Mouse (Mus musculus): Measurements from ENCODE around the gene Birc5. TPM values are rescaled to one million over a fixed set of nuclear protein-coding genes. Genes with fewer than 3 reads are reported as not detected.

The Birc5 gene
- polyA plus RNA-seq, 1 experiment: 31.8 TPM

DNA sequence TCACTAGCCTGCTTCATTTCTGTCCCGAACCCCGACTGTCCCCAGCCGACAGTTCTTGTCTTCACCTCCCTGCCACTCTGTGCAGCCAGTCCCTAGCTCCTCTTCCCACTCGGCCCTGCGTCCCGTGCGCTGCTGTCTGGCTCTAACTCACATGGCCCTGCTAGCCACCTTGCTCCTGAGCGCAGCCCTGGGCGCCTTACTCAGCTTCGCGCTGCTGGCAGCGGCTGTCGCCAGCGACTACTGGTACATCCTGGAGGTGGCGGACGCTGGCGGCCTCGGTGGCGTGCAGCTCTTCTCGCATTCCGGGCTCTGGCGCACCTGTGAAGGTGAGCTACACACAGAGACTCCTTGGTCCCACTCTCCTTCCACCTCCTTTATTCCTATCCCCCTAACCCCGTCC lies 11.6 kb downstream of the Birc5 start, which contains the start of gene Tmem235:
Tmem235 (plus strand) TSS at position 152 of the 400 bp plus-strand sequence.
- no peak for DNase-seq (ENCODE audit: low read depth)
- TF ChIP-seq CTCF (IDR thresholded peaks at IDR 0.05; ENCODE audit: borderline replicate concordance, extremely low read depth, insufficient read depth, insufficient read length) (no peak), POLR2A (IDR thresholded peaks at IDR 0.05; ENCODE audit: borderline replicate concordance, extremely low read depth, insufficient read depth, insufficient read length, poor library complexity, severe bottlenecking) (no peak)

- DNase-seq (ENCODE audit: low read depth): no peak
- TF ChIP-seq CTCF (IDR thresholded peaks at IDR 0.05; ENCODE audit: borderline replicate concordance, extremely low read depth, insufficient read depth, insufficient read length): no peak
These were observed 14.3 kb downstream of the Birc5 start for GRCm38 (mm10) chr11:117863174-117863856.

DNA sequence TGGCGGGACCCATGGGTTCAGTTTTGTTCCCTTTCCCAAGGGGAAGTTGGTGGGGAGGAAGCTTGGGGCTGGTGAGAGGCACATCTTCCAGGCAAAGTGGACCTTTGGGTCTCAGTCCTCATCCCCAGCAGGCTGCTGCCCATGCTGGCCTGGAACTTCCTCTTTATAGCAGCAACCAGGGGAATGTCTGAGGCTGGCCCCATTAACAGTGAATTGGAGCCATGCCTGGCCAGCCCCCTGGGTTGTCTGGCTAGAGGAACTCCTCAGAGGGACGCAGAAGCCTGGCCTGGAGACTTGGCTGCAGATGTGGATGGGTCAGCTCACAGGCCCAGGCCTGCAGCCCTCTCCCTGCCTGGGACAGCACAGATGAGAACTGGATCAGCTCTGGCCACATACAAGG lies 15.8 kb downstream of the Birc5 start:
- TF ChIP-seq POLR2A (IDR thresholded peaks at IDR 0.05; ENCODE audit: borderline replicate concordance, extremely low read depth, insufficient read depth, insufficient read length, poor library complexity, severe bottlenecking) (no peak), CTCF (IDR thresholded peaks at IDR 0.05; ENCODE audit: borderline replicate concordance, extremely low read depth, insufficient read depth, insufficient read length) (no peak)
- no peak for DNase-seq (ENCODE audit: low read depth)

DNA sequence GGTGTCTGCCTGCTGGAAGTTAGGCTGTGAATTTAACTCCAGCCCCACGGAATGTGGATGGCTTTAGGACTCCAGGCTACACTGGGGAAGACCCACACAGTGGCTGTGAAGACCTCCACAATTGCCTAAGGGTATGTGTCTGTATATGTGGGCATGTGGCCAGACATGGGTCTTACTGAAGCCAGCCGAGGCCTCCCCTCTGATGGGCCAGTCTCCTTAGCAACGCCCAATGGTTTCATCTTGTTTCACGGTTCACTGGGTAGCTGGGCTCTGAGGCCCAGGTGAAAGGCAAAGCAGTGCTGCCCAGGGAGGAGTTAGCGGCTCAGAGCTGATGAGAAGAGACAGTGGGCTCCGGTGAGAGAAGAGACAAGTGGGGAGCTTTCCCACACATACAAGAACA lies 16.9 kb downstream of the Birc5 start:
- peak; percentile 80 for DNase-seq (ENCODE audit: low read depth)
- TF ChIP-seq POLR2A (IDR thresholded peaks at IDR 0.05; ENCODE audit: borderline replicate concordance, extremely low read depth, insufficient read depth, insufficient read length, poor library complexity, severe bottlenecking) (no peak), CTCF (IDR thresholded peaks at IDR 0.05; ENCODE audit: borderline replicate concordance, extremely low read depth, insufficient read depth, insufficient read length) (no peak)

DNA sequence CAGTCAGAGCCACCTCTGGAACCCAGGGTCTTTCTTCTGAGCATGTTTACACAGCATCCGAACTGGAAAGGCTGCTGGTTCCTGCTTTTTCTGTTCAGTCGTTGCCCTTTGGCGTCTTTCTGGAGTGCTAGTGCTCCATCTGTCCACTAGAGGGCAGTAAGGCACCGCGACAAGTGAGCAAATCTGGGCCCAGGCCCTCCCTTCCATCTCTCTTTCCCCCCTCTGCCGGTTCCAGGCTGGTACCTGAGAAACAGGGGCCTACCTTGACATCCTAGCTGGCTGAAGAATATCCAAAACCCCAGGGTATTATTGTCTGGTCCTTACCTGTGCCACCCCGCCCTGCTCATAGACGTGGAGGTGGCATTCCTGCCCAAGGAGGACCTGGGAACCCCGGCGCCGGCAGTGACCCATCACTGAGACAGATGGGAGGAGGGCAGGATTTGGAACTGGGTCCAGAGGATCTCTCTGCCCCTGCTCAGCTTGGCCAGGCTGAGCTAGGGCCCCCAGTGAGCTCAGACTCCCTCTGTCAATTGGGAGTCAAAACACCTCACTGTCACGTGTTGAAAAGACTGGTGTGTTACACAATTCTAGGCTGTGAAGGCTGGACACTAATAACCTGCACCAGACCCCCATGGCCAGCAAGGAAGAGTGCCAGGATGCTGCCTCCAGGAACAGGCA lies 21.8 kb downstream of the Birc5 start:
- no peak for TF ChIP-seq POLR2A (IDR thresholded peaks at IDR 0.05; ENCODE audit: borderline replicate concordance, extremely low read depth, insufficient read depth, insufficient read length, poor library complexity, severe bottlenecking)
- peak; percentile 99 for TF ChIP-seq CTCF (IDR thresholded peaks at IDR 0.05; ENCODE audit: borderline replicate concordance, extremely low read depth, insufficient read depth, insufficient read length)
- DNase-seq (ENCODE audit: low read depth): peak; percentile 87

DNA sequence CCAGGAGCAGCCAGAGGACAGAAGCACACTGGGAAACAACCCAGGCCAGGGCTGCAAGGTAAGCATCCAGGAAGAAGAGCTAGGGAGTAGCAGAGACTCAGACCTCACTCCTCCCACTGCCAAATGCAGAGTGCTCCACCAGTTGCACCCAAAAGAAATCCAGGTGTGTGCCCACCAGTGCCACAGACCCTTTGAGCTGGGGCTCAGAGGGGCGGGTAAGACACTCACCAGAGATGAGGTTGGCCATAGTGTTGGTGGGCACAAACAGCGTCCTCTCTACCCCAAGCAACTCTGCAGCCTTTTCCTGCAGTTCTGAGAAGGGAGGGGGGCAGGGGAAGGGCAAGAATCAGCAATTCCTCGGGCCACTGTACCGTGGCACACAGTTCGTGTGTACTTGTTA lies 22.3 kb downstream of the Birc5 start:
- TF ChIP-seq CTCF (IDR thresholded peaks at IDR 0.05; ENCODE audit: borderline replicate concordance, extremely low read depth, insufficient read depth, insufficient read length) (no peak), POLR2A (IDR thresholded peaks at IDR 0.05; ENCODE audit: borderline replicate concordance, extremely low read depth, insufficient read depth, insufficient read length, poor library complexity, severe bottlenecking) (no peak)
- DNase-seq (ENCODE audit: low read depth): no peak

GRCm38 (mm10) chr11:117871911-117872584 lies 23.0 kb downstream of the Birc5 start:
- TF ChIP-seq POLR2A (IDR thresholded peaks at IDR 0.05; ENCODE audit: borderline replicate concordance, extremely low read depth, insufficient read depth, insufficient read length, poor library complexity, severe bottlenecking) (no peak), CTCF (IDR thresholded peaks at IDR 0.05; ENCODE audit: borderline replicate concordance, extremely low read depth, insufficient read depth, insufficient read length) (no peak)
- DNase-seq (ENCODE audit: low read depth): no peak

- TF ChIP-seq CTCF (IDR thresholded peaks at IDR 0.05; ENCODE audit: borderline replicate concordance, extremely low read depth, insufficient read depth, insufficient read length) (no peak), POLR2A (IDR thresholded peaks at IDR 0.05; ENCODE audit: borderline replicate concordance, extremely low read depth, insufficient read depth, insufficient read length, poor library complexity, severe bottlenecking) (no peak)
- DNase-seq (ENCODE audit: low read depth): peak; percentile 88
These were observed 24.0 kb downstream of the Birc5 start, which contains the start of gene Tha1 for GRCm38 (mm10) chr11:117872861-117873608. Gene Tha1 (minus strand): TSS chr11:117873481.

DNA sequence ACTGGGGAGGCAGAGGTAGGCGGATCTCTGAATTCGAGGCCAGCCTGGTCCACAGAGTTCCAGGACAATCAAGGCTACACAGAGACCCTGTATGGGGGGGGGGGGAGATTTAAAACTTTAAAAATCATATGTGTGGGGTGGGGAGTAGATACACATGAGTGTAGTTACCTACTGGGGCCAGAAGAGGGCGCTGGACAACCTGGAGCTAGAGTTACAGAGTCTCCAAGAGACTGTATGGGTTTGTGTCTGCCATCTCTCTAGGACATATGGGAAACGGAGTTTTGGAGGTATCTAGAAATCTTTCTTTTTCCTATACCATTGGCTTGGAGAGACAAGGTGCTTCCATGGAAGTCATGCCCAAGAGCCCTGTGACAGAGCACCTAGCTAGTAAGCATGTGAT lies 25.4 kb downstream of the Birc5 start:
- peak; percentile 48; the same call in 1 of the 2 replicates for TF ChIP-seq CTCF (IDR thresholded peaks at IDR 0.05; ENCODE audit: borderline replicate concordance, extremely low read depth, insufficient read depth, insufficient read length)
- no peak for TF ChIP-seq POLR2A (IDR thresholded peaks at IDR 0.05; ENCODE audit: borderline replicate concordance, extremely low read depth, insufficient read depth, insufficient read length, poor library complexity, severe bottlenecking)
- DNase-seq (ENCODE audit: low read depth): no peak

DNA sequence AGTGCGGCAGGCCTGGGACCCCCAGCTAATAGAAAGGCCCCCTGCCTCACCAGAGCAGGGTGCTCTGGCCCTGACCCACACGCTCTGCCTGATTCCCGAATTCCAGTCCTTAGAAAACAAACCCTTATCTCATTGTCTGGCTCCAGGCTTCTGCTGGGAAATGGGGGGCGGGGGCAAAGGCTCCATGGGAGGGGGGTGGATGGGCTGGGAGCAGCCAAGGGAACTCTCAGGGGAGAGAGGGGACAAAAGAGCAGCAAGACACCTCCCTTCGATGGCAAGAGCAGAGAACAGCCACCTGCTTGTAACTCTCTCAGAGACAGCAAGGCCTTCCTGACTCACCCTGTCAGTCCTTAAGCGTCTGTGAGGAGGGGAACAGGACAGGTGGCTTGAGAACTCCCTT lies 26.6 kb downstream of the Birc5 start:
- TF ChIP-seq POLR2A (IDR thresholded peaks at IDR 0.05; ENCODE audit: borderline replicate concordance, extremely low read depth, insufficient read depth, insufficient read length, poor library complexity, severe bottlenecking) (no peak), CTCF (IDR thresholded peaks at IDR 0.05; ENCODE audit: borderline replicate concordance, extremely low read depth, insufficient read depth, insufficient read length) (no peak)
- DNase-seq (ENCODE audit: low read depth): no peak

Data from brain, embryonic 14.5 days (tissue).